Mouse (Mus musculus) large intestine, adult 2 months (tissue): Measurements from ENCODE around the gene Tuba3a. TPM values are rescaled to one million over a fixed set of nuclear protein-coding genes. Genes with fewer than 3 reads are reported as not detected.
A peak's percentile ranks its signal among the peaks of the same experiment; 100 is the strongest.

ENCODE experiments used
- DNase-seq: peaks from one replicate; pipeline ENCODE4 v3.0.0-alpha.2; 2012; ENCODE audit warnings: low read depth, low spot score
- WGBS: fragments of 180-500 bp; shearing (Covaris S2); methylation state at CpG from one replicate; pipeline ENCODE4 v1.1.7; 2018; 5-methylcytosine and 5-hydroxymethylcytosine counted together
- polyA plus RNA-seq: library from polyadenylated mRNA; depleted of rRNA; stranded (reverse); fragments of >200 nt; gene quantifications from 2 replicates; pipeline ENCODE4 v1.2.3, GENCODE M21; 2012; rRNA removed

Tuba3a gene
- 0.05 and 0.14 TPM in 2 replicates for polyA plus RNA-seq

DNA sequence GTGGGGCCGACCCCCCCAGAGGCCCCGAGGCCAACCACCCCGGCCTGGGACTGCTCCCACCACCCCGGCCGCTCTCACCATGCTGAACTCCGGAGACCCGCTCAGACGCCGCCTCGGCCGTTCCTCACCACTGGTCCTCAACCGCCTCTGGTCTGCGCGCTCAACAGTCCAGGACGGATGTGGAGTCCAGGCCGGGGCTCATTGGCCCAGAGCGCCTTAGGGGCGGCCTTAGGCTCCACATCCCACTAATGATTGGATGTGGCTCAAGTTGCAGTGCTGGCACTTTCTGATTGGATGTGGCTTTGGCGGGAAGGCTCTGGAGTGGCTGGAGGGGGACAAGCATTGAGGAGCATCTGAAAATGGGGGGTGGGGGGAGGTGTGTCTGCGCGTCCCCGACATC lies at the start of gene Tuba3a:
TSS of gene Tuba3a (minus strand) at position 153 of the 400 bp plus-strand sequence.
- WGBS: 96% methylated on average over 22 of the region's 22 CpGs
- no peak for DNase-seq

DNA sequence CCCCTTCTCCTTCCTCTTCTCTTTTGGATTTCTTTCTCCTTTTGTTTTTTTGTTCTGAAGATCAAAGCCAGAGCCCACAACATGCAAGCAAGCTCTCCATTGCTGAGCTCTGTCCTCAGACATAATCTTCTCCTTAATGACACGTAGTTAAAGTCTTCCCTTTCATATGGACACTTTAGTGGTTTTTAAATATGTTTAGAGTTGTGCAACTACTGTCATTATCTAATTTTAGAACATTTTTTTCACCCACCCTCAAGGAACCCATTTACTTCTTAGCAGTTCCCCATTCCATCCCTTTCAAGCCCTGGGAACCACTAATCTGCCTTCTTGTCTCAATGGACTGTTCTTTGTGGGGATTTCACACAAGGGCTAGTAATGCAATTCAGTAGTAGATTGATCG lies 48.5 kb upstream of the Tuba3a start:
- WGBS: 82% methylated on average over 2 of the region's 2 CpGs

DNA sequence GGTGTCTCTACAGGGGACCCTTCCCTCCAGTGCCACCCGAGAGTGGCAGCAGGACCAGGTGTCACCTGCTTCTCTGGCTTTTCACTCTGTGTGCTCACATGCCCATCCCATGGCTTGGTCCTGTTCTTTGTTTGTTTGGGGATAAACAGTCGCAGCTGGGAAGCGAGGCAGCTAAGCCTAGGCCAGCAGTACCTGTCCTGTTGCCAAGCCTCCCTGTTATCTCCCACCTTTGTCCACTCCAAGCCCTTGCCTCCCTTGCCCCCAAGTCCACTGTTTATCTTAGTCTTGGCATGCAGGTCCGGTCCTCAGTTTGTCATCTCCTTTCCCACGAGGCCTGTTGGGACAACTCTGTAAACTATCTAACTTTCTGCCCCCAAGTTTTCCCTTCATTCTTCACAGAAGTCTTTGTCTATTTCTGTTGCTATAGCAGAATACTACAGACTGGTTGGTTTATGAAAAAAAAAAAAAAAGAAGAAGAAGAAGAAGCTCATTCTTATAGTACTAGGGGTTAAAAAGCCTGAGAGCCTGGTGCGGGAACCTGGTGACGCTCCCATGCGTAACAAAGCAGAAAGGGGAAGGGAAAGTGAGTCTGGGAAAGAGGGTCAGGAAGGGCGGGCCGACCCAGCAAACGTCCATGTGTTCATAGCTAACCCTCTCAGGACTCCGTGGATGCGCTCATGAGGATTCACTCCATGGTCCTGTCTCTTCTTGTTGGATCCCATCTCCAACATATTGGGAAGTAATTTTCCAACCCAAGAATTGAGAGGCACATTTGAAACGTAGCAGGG lies 47.5 kb upstream of the Tuba3a start:
- no peak for DNase-seq

More for the DNA sequence above, 48.5 kb upstream of the Tuba3a start:
- no peak for DNase-seq

DNA sequence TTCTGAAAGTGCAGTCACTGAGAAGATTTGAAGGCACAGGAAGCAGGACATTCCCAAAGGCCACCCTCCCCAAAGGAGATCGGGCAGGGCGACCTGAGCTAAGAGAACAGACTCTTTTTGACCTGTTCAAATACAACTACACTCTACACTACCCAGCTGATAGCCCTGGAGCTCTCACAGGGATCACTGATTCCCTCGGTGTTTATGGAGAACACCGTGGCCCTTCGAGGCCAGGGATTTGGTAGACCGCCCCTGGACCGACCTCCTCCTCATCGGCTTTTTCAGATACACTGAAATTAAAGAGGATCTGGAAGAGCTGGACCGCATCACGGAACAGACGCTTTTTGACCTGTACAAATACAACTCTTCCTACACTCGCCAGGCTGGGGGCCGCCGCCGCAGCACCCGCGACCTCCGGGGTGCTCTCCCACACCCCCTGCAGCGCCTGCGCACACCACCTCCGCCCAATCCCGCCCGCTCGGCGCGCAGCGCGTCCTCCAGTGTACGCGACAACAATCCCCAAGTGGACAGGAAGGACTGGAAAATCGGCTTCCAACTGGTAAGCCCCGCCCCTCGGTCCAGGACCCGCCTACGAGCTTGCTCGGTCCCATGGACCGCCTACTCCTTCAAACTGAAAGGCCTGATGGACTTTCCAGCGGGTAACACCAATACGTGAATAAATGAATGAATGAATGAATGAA lies 44.9 kb upstream of the Tuba3a start:
- WGBS: 1% methylated on average over 39 of the region's 39 CpGs
- DNase-seq: no peak

More for the DNA sequence above, 47.5 kb upstream of the Tuba3a start:
- 67% methylated on average over 14 of the region's 14 CpGs for WGBS

DNA sequence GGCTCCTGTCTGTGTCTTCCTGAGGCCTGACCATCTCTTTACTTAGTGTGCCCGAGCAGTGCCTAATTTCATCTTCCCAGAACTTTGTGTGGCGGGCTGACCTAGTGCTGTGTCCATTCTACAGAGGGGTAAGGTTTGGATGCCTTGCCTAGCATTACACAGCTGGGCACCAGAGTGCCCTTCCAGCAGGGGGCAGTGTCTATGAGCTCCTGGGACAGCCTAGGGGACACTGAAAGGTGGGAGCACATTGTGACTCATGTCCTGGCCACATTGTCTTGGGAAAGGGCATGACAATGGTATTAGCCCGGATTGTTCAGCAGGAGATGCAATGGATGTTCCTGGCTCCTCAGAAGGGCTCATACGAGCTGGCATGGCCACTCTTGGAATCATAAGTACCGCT lies 42.4 kb upstream of the Tuba3a start:
- 76% methylated on average over 5 of the region's 5 CpGs for WGBS
- DNase-seq: no peak

DNA sequence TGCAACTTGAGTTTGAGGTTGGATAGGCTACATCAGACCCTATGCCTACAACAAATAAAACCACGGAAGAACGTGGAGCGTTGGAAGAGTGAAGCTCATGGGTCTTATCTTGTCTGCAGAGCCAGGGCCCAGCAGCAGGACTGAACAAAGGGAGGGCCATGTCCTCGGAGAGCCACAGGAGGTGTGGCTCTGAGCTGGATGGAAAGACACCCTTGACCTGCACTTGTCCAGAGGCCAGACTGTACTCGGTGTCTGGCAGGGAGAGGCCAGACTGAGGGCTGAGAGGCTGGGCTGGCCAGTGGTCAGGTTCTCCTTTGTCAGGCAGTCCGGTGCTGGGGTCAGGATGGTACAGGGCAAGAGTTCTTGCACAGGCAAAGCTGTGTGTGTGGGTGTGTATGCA lies 39.5 kb upstream of the Tuba3a start:
- 53% methylated on average over 6 of the region's 6 CpGs for WGBS
- DNase-seq: no peak

DNA sequence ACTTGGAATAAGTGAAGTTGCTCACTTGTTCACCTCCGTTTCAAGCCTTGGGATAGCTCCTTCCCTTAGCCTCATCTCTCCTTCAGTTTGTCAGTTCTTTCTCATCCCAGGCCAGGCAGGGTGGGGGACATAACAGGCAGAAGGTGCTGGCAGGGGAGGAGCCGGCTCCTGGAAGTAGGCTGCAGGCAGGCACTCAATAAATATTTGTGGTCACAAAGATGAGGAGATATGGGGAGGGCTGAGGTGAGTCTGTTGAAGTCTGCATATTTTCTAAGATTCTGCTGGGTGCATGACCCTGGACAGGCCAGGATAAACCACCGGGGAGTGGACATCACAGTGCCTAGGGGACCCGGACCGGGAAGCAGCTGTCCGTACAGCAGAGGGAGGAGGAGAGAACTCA lies 37.7 kb upstream of the Tuba3a start:
- 55% methylated on average over 6 of the region's 6 CpGs for WGBS
- DNase-seq: no peak

DNA sequence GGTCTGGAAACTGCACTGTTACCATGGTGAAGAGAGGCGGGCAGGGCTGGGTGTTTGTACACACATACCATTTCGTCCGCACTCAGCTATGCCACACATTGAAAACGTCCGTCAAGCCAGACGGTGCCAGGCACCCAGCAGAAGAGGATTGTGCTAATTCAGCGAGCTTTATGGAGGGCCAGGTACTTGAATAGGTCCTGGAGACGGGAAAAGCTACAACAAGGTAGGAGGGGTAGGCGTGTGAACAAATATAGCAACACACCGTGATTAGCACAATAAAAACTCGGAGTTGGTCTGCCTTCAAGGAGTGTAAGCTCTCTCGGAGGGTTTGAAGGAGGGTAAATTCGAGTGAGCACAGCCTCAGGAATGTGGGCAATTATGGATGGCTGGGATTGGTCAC lies 37.0 kb upstream of the Tuba3a start:
- DNase-seq: no peak
- WGBS: 30% methylated on average over 13 of the region's 13 CpGs

DNA sequence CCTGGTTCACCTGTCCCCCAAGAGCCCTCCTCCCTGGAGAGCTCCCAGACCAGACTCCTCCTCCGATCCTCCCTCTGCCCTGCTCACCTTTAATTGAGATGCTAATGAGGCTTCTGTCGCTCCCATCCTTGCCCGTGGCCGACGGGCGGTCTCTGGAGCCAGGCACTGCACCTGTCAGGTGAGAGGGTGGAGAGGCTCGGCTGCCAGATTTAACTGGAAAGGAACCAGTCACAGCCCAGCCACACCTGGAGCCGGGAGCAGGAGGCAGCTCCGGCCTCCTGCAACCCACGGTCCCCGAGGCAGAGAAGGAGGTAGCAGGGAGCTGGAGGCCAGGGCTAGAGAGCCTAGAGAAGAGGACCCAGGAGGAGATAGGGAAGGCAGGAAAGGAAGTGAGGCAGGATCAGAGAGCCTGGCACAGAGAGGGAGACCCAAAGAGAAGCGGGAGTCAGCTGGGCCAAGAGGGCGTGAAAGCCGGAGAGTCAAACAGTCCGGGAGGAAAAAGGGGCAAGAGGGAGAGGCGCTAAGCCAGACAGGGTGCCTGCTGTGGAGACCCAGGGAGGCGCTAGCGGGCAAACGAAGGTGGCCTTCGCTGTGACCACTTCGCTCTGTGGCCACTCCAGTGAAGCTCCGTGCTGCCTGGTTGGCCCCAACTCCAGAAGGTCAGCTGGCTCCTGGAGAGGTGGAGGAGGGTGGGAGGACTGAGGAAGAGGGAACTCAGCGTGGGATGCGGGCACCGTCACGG lies 35.4 kb upstream of the Tuba3a start:
- WGBS: 25% methylated on average over 26 of the region's 26 CpGs
- peak; percentile 68 for DNase-seq

DNA sequence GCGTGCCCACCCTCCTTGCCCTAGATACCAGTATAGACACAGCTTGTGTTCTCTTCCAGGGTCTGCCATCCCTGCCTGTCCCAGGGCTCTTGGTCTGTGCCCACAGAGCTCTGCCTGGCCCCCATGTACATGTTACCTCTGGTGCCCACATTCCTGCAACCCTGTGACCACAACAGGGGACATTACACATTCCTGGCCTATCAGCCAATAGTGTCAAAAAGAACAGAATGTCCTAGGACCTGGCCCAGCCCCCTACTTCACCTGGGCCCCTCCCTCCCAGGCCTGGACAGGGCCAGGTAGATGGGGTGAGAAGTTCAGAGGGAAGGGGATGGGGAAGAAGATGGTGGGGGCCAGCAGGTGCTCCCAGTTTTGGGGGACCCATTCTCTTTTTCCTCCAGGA lies 34.5 kb upstream of the Tuba3a start, which contains the start of gene Scnn1a:
TSS of gene Scnn1a (plus strand) at position 337 of the 400 bp plus-strand sequence.
- no peak for DNase-seq
- WGBS: 96% methylated on average over 1 of the region's 1 CpGs

DNA sequence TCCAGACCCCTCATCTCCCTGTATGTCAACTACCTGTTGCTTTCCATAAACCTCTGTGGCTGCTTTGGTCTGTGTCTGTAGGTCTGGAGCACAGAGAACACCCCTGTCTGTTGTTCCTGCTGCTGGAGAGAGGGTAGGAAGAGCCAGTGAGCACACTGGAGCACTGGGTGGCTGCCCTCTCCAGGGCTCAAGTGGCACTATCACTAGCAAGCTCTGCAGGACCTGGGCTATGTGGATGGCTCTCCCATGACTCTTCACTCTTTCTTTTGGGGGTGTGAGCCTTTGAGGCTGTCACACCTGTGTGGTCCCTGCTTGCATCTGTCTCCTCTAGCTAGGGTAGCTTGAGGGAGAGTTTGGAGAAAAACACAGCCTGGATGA lies 34.1 kb upstream of the Tuba3a start:
- no peak for DNase-seq

DNA sequence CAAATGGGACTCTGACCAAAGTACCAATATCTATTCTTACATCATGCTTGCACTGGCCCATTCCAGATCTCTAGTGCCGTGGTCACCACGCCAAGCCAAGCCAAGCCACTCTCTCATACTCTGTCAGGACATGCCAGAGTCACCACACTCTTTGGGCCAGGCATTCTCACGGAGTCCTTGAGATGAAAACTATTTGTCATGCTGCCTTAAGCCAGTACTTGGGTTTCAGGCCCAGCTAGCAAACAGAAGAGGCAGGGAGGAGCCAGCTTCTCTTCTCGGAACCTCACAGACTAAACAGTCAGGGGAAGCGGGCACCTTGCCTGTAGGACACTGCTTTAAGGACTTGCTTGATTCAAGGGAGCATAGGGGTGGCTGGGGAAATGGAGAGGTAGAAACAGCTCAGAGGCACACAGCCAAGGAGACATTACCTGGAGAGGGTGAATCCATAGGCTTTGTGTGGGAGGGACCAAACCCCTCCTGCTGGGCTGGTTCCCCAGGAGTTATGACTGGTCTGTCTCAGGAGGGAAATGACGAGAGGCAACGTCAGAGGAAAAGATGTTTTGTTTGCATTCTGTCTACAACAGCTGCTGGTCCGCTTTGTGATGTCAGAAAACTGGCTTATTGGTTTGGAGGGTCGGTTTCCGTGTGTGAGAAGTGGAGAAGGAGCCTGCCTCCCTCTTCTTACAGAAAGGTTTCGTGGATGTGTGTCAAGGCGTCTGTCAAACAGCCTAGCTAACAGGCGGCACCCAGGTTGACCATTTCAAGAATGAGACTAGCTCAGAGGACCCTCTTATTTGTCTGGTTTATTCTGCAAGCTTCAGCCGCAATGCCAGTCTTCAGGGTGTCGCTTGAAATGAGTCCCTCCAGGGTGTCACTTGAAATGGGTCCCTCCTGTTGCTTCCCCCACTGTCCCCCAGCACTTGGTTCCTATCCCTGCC lies 33.4 kb upstream of the Tuba3a start:
- no peak for DNase-seq
- 66% methylated on average over 15 of the region's 15 CpGs for WGBS

DNA sequence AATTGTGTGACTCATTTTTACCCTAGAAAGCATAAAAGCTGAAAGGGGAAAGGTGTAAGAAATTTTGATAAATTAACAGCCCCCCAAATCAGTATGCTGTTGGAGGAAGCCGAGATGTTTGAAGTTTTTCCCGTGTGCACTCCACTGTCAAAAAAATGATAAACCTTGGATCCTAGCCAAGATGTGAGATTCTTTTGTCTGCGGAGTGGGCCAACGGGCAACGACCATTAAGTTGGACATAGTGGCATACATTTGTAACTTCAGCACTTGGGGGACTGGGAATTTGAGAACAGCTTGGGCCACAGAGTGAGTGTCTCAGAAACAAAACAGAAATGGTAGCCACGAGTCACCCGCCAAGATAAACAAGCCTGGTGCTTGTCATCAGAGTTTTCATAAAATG lies 31.2 kb upstream of the Tuba3a start:
- WGBS: 51% methylated on average over 7 of the region's 7 CpGs
- no peak for DNase-seq

DNA sequence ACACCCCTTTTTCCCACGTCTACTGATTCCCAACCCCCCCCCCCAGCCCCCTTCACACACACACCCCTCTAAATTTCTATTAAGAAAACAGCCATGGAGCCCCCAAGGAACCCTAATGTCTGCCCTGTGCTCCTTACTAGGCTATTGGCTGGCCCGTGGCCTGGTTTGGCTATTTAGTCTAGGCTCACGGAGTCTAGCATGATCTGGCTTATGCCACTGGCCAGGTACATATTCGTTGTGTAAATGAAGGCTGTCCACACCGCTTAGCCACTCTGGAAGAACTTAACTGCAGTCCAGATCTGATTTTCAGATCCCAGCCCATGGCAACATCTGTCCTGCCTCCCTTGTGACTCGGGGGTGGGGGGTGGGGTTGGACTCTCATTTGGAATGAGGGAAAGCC lies 28.9 kb upstream of the Tuba3a start:
- 73% methylated on average over 6 of the region's 6 CpGs for WGBS
- no peak for DNase-seq

DNA sequence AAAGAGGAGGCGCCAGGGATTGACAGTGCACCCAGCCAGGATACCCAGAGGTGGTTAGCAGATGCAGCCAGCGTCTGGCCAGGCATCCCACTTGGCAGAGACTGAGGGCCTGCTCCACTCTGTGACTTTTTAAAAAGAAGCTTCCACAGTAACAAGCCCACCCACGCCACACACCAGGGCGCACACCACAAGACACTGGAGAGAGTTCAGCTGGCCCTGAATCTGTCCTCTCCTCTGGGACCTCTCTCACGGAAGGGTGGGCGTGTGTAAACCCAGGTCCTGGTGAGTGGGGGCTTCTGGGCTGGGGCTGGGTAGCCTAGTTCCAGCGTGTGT lies 28.4 kb upstream of the Tuba3a start:
- WGBS: 50% methylated on average over 7 of the region's 7 CpGs
- no peak for DNase-seq

DNA sequence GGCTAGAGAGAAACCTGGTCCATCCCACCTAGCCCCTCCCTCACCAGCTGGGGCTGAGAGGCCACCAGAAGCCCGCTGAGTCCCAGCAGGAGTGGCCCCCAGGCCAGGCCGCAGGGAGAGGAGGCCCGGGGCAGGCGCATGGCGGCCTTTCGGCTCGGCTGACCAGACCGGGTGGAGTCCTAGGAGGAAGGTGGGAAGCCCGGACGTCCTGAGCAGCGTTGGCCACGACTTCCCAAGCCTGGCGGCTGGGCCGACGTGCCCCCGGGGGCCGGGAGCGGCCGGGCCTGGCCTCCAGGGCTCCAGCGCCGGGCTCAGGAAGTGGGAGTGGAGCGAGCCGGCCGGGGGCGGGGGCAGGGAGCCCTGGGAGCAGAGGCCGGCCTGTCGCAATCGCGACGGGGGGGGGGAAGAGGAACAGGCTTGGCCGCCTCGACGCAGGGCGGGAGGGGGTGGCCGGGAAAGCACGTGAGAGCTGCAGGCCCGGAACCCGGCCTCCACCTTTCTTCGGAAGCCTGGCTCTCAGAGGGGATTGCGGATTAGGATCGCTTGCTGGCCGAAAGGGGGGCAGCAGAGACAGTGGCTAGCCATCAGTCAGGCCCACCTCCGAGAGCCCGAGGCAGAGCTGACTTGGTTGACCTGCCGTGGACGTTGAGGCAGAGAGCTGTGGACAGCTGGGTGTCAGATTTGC lies 27.8 kb upstream of the Tuba3a start, which contains the start of gene Ltbr:
TSS of gene Ltbr (minus strand) at position 340 of the 685 bp plus-strand sequence.
- 1% methylated on average over 45 of the region's 46 CpGs for WGBS
- peak; percentile 66 for DNase-seq

DNA sequence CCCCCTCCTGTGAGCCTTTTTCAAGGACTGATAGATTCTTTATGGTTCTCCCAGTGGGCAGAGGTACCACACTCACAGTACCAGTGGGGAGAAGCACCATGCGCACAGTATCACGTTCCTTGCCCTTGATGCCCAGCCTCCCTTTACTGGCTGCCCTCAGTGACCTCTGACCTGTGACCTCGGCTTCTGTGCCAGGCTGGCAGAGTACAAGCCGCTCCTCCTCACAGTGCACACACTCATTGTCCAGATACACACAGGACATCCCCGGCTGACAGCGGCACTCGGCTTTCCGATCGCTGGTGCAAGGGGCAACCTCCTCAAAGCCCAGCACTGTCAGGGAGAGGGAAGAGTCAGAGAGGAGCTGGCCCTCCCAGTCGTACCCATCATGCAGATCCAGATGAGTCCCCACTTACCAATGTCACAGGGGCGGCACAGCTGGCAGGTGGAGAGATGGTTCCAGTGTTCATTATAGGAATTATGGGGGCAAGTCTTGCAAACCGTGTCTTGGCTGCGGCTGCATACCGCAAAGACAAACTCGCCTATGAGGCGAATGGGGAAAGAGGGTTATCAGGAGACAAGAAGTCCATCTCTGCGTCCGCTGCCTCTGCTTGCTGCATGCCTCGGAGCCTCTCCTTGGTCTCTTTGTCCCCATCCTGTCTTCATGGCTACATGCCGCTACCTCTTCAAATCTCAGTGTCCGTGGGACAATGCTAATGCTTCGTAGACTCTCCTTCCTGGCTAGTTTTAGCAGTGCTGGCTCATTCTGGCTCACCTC lies 26.9 kb upstream of the Tuba3a start:
- no peak for DNase-seq
- WGBS: 13% methylated on average over 22 of the region's 22 CpGs

DNA sequence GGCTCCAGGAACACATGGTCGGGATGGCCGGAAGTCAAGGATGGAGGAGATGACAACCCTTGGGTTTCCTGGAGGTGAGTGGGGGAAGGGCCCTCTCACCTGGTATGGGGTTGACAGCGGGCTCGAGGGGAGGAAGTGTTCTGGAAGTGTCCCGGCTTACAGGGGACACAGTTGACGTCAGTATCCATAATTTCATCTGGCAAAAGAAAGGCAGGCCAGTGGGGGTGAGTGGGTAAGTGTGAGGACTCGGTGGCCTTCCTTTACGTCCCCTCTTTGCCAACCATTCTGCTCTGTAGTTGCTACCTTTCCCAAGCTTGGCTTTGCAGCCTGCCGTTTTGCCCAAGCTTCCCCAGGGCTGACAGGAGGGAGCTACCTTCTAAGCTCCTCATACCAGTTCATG lies 26.3 kb upstream of the Tuba3a start:
- WGBS: 69% methylated on average over 9 of the region's 9 CpGs
- no peak for DNase-seq
